ENCODE assay signal across 11 mouse cellular contexts in genomic region chr1:66847506-66847905, GRCm38 (mm10). TPM values are rescaled to one million over a fixed set of nuclear protein-coding genes. Genes with fewer than 3 reads are reported as not detected.
DNase-seq lines count a peak whose midpoint lies in the region; ATAC-seq and TF ChIP-seq lines count a peak whose summit lies in the region.
"Had no signal": no experiment of that assay in that cellular context is flagged by ENCODE, and none has a peak within 500 bp of the region (broad histone marks: within the 10 kb centered on the region; RNA-seq: fewer than 3 reads in every experiment).

No protein-coding gene starts in this region.

- H3K9ac ChIP-seq in hindbrain, postnatal 0 days (replicated peaks; ENCODE audit: low read length), result no peak overlapping the region
- no peak overlapping the region for H3K9ac ChIP-seq in hindbrain, embryonic 16.5 days (ENCODE audit: low read depth, low read length)
- H3K9ac ChIP-seq in lung, postnatal 0 days (replicated peaks; ENCODE audit: low read depth), result no peak overlapping the region
- H3K9ac ChIP-seq: heart, embryonic 15.5 days; neural tube, embryonic 15.5 days had no signal

- TF ChIP-seq POLR2A in thymus, adult 2 months (IDR thresholded peaks at IDR 0.05; ENCODE audit: control insufficient read depth, extremely low read depth, insufficient read depth, low read length, poor library complexity), result no peak

- WGBS in hindbrain, postnatal 0 days, result 92% methylated on average over 4 of the region's 4 CpGs
- WGBS in hindbrain, embryonic 16.5 days, result 94% methylated on average over 4 of the region's 4 CpGs
- WGBS in thymus, adult 2 months, result 98% methylated on average over 4 of the region's 4 CpGs
- WGBS in lung, postnatal 0 days, result 89% methylated on average over 4 of the region's 4 CpGs

- H3K36me3 ChIP-seq in hindbrain, postnatal 0 days (ENCODE audit: insufficient read depth, low read length), result peaks cover 13% of the 10 kb centered on the region; the same call in 1 of the 2 replicates
- H3K36me3 ChIP-seq in hindbrain, embryonic 16.5 days (ENCODE audit: control insufficient read depth, insufficient read depth, low read length), result peaks cover 7% of the 10 kb centered on the region; the same call in 1 of the 2 replicates
- H3K36me3 ChIP-seq in thymus, adult 2 months (ENCODE audit: control insufficient read depth, insufficient read depth, low read length), result peaks cover 19% of the 10 kb centered on the region
- H3K36me3 ChIP-seq in lung, postnatal 0 days (ENCODE audit: insufficient read depth, low read length), result peaks cover 36% of the 10 kb centered on the region

- H3K27me3 ChIP-seq in hindbrain, postnatal 0 days (ENCODE audit: insufficient read depth, low read length), result no peaks in the 10 kb centered on the region
- H3K27me3 ChIP-seq in hindbrain, embryonic 16.5 days (replicated peaks; ENCODE audit: control insufficient read depth, insufficient read depth, low read length), result no peaks in the 10 kb centered on the region
- H3K27me3 ChIP-seq in thymus, adult 2 months (ENCODE audit: control insufficient read depth, insufficient read depth, low read length), result no peaks in the 10 kb centered on the region
- no peaks in the 10 kb centered on the region for H3K27me3 ChIP-seq in lung, postnatal 0 days (replicated peaks; ENCODE audit: insufficient read depth, low read length)
- H3K27me3 ChIP-seq: heart, embryonic 15.5 days; neural tube, embryonic 15.5 days had no signal

- DNase-seq in hindbrain, postnatal 0 days (ENCODE audit: low spot score), result peak; percentile 27
- DNase-seq in thymus, adult 2 months, result peak; percentile 41
- DNase-seq in thymus, adult 18-20 months, result no peak
- peak; percentile 24 for DNase-seq in lung, postnatal 0 days (ENCODE audit: low spot score)
- no peak for DNase-seq in urinary bladder, postnatal 36 days (ENCODE audit: low spot score in 2 of 2)
- DNase-seq in c-Kit-positive CD71-positive TER-119-positive erythroid progenitor cells, embryonic 14.5 days (ENCODE audit: low spot score), result no peak
- DNase-seq in left cerebral cortex, adult 18-20 months (ENCODE audit: low spot score in 2 of 2), result no peak
- DNase-seq: cerebellum, adult 9-10 months had no signal

- no peak overlapping the region for H3K4me3 ChIP-seq in hindbrain, postnatal 0 days (ENCODE audit: low read length)
- no peak overlapping the region for H3K4me3 ChIP-seq in hindbrain, embryonic 16.5 days (ENCODE audit: low read length)
- H3K4me3 ChIP-seq in thymus, adult 2 months (ENCODE audit: control insufficient read depth, insufficient read depth, low read length), result no peak overlapping the region
- H3K4me3 ChIP-seq in lung, postnatal 0 days (ENCODE audit: low read depth, low read length), result no peak overlapping the region
- H3K4me3 ChIP-seq: heart, embryonic 15.5 days; neural tube, embryonic 15.5 days had no signal

- H3K27ac ChIP-seq in hindbrain, postnatal 0 days, result no peak overlapping the region
- H3K27ac ChIP-seq in hindbrain, embryonic 16.5 days (ENCODE audit: low read depth, low read length), result no peak overlapping the region
- H3K27ac ChIP-seq in thymus, adult 2 months (ENCODE audit: control insufficient read depth, insufficient read depth, low read length), result no peak overlapping the region
- no peak overlapping the region for H3K27ac ChIP-seq in lung, postnatal 0 days (ENCODE audit: low read length)
- H3K27ac ChIP-seq: heart, embryonic 15.5 days; neural tube, embryonic 15.5 days had no signal

- no peaks in the 10 kb centered on the region for H3K4me1 ChIP-seq in hindbrain, postnatal 0 days (ENCODE audit: insufficient read depth, low read length)
- H3K4me1 ChIP-seq in hindbrain, embryonic 16.5 days (ENCODE audit: control insufficient read depth, insufficient read depth, low read depth, low read length), result no peaks in the 10 kb centered on the region
- H3K4me1 ChIP-seq in thymus, adult 2 months (replicated peaks; ENCODE audit: control insufficient read depth, insufficient read depth, low read length), result no peaks in the 10 kb centered on the region
- H3K4me1 ChIP-seq in lung, postnatal 0 days (ENCODE audit: insufficient read depth, low read depth, low read length), result no peaks in the 10 kb centered on the region
- H3K4me1 ChIP-seq: neural tube, embryonic 15.5 days had no signal

- no peak for ATAC-seq in hindbrain, postnatal 0 days
- no peak for ATAC-seq in hindbrain, embryonic 16.5 days
- 0 out of 2 replicates have a peak, but pooled peaks have one; percentile 6 for ATAC-seq in lung, postnatal 0 days

- no peaks in the 10 kb centered on the region for H3K9me3 ChIP-seq in hindbrain, postnatal 0 days (ENCODE audit: low read length)
- H3K9me3 ChIP-seq in hindbrain, embryonic 16.5 days (ENCODE audit: control insufficient read depth, low read length), result 0 out of 2 replicates have a peak, but pooled peaks cover 3% of the 10 kb centered on the region
- no peaks in the 10 kb centered on the region for H3K9me3 ChIP-seq in lung, postnatal 0 days (ENCODE audit: low read length)
- H3K9me3 ChIP-seq: heart, embryonic 15.5 days; neural tube, embryonic 15.5 days had no signal

- TF ChIP-seq EP300 in lung, postnatal 0 days (IDR thresholded peaks at IDR 0.05), result peak; percentile 28; the same call in 1 of the 2 replicates

- TF ChIP-seq CTCF in hindbrain, postnatal 0 days (IDR thresholded peaks at IDR 0.05; ENCODE audit: low read depth), result peak; percentile 55
- TF ChIP-seq CTCF in thymus, adult 2 months (IDR thresholded peaks at IDR 0.05; ENCODE audit: borderline replicate concordance, control insufficient read depth, extremely low read depth, insufficient read depth, low read length, poor library complexity), result no peak
- peak; percentile 72 for TF ChIP-seq CTCF in lung, postnatal 0 days (IDR thresholded peaks at IDR 0.05)

- H3K4me2 ChIP-seq in hindbrain, postnatal 0 days (ENCODE audit: low read depth, low read length), result no peak overlapping the region
- no peak overlapping the region for H3K4me2 ChIP-seq in hindbrain, embryonic 16.5 days (ENCODE audit: low read length)
- H3K4me2 ChIP-seq in lung, postnatal 0 days (replicated peaks; ENCODE audit: low read depth, low read length), result no peak overlapping the region
- H3K4me2 ChIP-seq: heart, embryonic 15.5 days; neural tube, embryonic 15.5 days had no signal

RNA-seq across cellular contexts. Expression of gene Acadl, which starts 15.6 kb away (rescaled TPM):
- 7.5 and 7.8 TPM in 2 replicates for total RNA-seq in hindbrain, postnatal 0 days (2014; rRNA removed)
- polyA plus RNA-seq in hindbrain, postnatal 0 days (2015; fragmentation: Nextera tagmentation; extraction: Ambion mirVana), result 96.9 and 111 TPM in 2 replicates
- 65.8 and 74.9 TPM in 2 replicates for polyA plus RNA-seq in hindbrain, embryonic 16.5 days (2015; fragmentation: Nextera tagmentation; extraction: Ambion mirVana)
- 28.9 and 29.2 TPM in 2 replicates for polyA plus RNA-seq in thymus, adult 2 months (2012; rRNA removed)
- 217 and 230 TPM in 2 replicates for polyA plus RNA-seq in lung, postnatal 0 days (2015; fragmentation: Nextera tagmentation; extraction: Ambion mirVana)
- total RNA-seq in left cerebral cortex, adult 18-20 months (2021), result 10 to 100 TPM; 29.9 to 31.4 TPM

RNA-seq across cellular contexts. Expression of gene Kansl1l, which starts 30.1 kb away (rescaled TPM):
- 16.4 and 19.3 TPM in 2 replicates for total RNA-seq in hindbrain, postnatal 0 days (2014; rRNA removed)
- 10.1 and 10.6 TPM in 2 replicates for polyA plus RNA-seq in hindbrain, postnatal 0 days (2015; fragmentation: Nextera tagmentation; extraction: Ambion mirVana)
- polyA plus RNA-seq in hindbrain, embryonic 16.5 days (2015; fragmentation: Nextera tagmentation; extraction: Ambion mirVana), result 9.9 and 10.5 TPM in 2 replicates
- polyA plus RNA-seq in thymus, adult 2 months (2012; rRNA removed), result 11.5 and 13.1 TPM in 2 replicates
- 11.2 and 13.1 TPM in 2 replicates for polyA plus RNA-seq in lung, postnatal 0 days (2015; fragmentation: Nextera tagmentation; extraction: Ambion mirVana)
- 10 to 100 TPM; 17.6 to 18.1 TPM for total RNA-seq in left cerebral cortex, adult 18-20 months (2021)

Comparison
In these comparisons a context has a peak if more than half of its experiments do, and no peak if none do; other contexts are left out.
1. DNase-seq: peak in hindbrain, postnatal 0 days (single experiment), thymus, adult 2 months (single experiment) and lung, postnatal 0 days (single experiment); none in thymus, adult 18-20 months (0 of 2), urinary bladder, postnatal 36 days (0 of 2), c-Kit-positive CD71-positive TER-119-positive erythroid progenitor cells, embryonic 14.5 days (single experiment) and left cerebral cortex, adult 18-20 months (0 of 2).